Mouse (Mus musculus): ENCODE measurements at regions not wholly inside any gene's neighbourhood (a gene's known extent, or its start where the extent isn't known, plus 50 kb on each side); places are given as distances from the start of the nearest gene placed in this dataset.

DNA sequence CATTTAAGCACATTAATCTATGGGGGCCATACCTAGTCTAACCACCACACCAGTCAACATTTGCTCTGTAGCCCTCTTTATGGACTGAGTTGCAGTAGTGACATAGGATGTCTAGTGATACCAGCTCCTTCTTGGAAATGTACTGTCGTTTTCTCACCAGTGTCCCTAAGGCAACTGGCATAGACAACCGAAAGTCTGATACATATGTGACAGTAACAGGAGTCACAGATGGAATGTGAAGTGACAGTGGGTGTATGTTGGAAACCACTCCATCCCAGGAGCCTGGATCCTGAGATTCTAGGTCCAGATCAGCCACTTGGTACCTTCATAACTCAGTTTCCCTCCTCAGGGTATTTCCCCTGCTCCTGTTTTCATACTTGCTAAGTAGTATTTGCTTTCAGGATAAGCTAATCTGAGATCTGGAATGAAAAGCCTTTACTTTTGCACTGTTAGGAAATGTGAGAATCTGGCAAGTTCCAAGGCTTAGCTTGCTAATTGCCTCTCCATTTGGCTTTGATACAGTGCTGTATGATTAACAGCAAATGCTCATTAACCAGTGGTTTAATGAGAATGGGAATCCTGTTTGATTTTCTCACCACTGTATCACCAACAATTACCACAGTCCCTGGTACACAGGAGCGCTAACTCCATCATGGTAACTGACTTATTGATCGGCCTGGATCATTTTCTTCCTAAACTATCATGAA, 192.8 kb upstream of the Fggy start:
- H3K4me2 ChIP-seq = no peak overlapping the region
- no peaks in the 10 kb centered on the region for H3K4me1 ChIP-seq (replicated peaks)
- no peaks in the 10 kb centered on the region for H3K9me3 ChIP-seq
- H3K27me3 ChIP-seq = no peaks in the 10 kb centered on the region
- no peak for ATAC-seq (ENCODE audit: insufficient number of reproducible peaks, insufficient read depth, low FRiP score, low TSS enrichment, low read depth)
- 86% methylated on average over 4 of the region's 4 CpGs for WGBS
- H3K9ac ChIP-seq (replicated peaks) = no peak overlapping the region
- H3K4me3 ChIP-seq (replicated peaks) = no peak overlapping the region
- no peaks in the 10 kb centered on the region for H3K36me3 ChIP-seq
- H3K27ac ChIP-seq = no peak overlapping the region

DNA sequence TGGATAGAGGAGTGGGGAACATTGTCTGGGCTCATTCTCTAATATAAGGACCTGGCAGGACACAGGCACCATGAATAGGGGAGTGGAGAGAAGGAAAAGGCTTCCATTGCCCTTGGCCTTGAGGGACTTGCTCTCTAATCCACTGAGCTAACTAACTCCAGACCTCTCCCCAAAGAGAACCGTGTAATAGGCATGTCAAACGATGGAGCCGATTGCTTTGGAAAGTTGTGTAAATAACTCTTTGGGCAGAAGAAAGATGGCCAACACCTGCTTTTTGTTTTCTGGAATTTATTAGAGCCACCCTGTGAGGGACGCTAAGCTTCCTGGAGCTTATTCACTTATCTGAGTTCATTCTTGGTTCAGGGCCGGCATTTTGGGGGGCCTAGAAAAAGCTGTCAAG, 180.9 kb upstream of the Fggy start:
- ATAC-seq (ENCODE audit: insufficient number of reproducible peaks, insufficient read depth, low FRiP score, low TSS enrichment, low read depth) = no peak
- H3K4me1 ChIP-seq (replicated peaks) = peaks cover 19% of the 10 kb centered on the region
- no peaks in the 10 kb centered on the region for H3K36me3 ChIP-seq
- no peak overlapping the region for H3K9ac ChIP-seq (replicated peaks)
- H3K9me3 ChIP-seq = no peaks in the 10 kb centered on the region
- WGBS = 11% methylated on average over 5 of the region's 5 CpGs
- no peaks in the 10 kb centered on the region for H3K27me3 ChIP-seq
- no peak overlapping the region for H3K4me2 ChIP-seq
- H3K27ac ChIP-seq = no peak overlapping the region
- H3K4me3 ChIP-seq (replicated peaks) = no peak overlapping the region

DNA sequence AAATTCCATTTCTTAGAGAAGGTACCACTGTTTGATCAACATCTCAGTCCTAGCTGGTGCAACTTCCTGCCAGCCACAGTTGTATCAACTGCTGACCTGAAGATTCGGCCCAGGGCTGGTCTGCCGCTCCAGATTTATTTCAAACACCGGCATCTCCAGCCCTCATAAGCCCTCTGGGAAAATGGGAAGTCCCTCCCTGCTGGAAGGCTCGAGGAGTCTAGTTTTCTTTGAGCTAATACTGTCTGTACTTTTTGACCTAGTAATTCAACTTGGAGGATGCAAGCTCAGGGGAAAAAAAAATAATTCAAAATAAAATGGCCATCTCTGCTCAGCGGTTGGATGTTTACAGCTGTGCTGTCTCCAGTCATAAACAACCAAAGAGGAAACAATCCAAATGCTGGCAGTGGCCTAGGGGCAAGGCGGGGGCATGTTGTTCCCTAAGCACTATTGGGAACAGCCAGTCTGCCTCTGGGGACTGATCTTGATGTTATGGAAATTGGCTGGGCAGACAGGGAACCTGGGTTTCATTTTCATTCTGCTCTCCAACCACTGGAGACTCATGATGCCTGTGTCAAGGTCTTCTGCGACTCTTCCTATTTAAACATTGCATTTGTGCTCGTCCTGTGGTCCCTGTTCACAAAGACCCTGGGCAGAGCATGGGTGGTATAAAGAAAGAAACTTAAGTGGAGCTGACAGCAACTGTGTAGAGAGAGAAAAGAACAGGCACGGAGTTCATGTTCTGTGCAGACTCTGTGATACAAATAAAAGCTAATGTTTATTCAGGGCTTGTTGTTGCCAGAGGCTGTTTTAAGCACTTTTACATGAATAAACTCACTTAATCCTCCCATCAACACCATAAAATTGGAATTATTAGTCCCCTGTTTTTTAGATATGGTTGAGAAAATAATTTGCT, 179.8 kb upstream of the Fggy start:
- H3K4me2 ChIP-seq = no peak overlapping the region
- WGBS = 37% methylated on average over 9 of the region's 9 CpGs
- H3K36me3 ChIP-seq = no peaks in the 10 kb centered on the region
- no peak overlapping the region for H3K4me3 ChIP-seq (replicated peaks)
- H3K9me3 ChIP-seq = no peaks in the 10 kb centered on the region
- H3K4me1 ChIP-seq (replicated peaks) = peaks cover 19% of the 10 kb centered on the region
- no peaks in the 10 kb centered on the region for H3K27me3 ChIP-seq
- no peak for ATAC-seq (ENCODE audit: insufficient number of reproducible peaks, insufficient read depth, low FRiP score, low TSS enrichment, low read depth)
- H3K27ac ChIP-seq = peak overlapping the region; percentile 45; the same call in 1 of the 2 replicates
- no peak overlapping the region for H3K9ac ChIP-seq (replicated peaks)

DNA sequence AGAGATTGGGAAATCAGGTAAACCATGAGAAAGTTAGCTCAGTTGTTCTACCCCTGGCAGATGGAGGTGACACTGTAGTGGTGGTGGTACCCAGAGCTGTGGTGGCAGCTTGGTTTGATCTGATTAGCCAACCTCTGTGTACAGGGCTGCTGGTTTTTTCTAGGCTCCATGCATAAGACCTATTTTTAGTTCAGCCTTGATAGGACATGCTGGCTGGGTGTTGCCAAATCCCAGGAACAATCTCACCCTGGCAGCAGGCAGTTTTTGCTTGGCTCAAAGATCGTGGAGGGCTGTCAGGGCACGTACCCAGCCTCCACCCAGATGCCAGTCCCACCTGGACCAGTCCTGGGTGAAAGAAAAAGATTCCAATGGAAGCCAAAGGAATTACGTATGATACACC, 178.7 kb upstream of the Fggy start:
- Histone ChIP-seq H3K9ac (replicated peaks) (no peak overlapping the region), H3K27ac (no peak overlapping the region), H3K36me3 (no peaks in the 10 kb centered on the region), H3K9me3 (no peaks in the 10 kb centered on the region), H3K4me2 (no peak overlapping the region), H3K4me1 (replicated peaks) (peaks cover 19% of the 10 kb centered on the region), H3K27me3 (no peaks in the 10 kb centered on the region), H3K4me3 (replicated peaks) (no peak overlapping the region)
- ATAC-seq (ENCODE audit: insufficient number of reproducible peaks, insufficient read depth, low FRiP score, low TSS enrichment, low read depth) = no peak
- WGBS = 92% methylated on average over 3 of the region's 3 CpGs

DNA sequence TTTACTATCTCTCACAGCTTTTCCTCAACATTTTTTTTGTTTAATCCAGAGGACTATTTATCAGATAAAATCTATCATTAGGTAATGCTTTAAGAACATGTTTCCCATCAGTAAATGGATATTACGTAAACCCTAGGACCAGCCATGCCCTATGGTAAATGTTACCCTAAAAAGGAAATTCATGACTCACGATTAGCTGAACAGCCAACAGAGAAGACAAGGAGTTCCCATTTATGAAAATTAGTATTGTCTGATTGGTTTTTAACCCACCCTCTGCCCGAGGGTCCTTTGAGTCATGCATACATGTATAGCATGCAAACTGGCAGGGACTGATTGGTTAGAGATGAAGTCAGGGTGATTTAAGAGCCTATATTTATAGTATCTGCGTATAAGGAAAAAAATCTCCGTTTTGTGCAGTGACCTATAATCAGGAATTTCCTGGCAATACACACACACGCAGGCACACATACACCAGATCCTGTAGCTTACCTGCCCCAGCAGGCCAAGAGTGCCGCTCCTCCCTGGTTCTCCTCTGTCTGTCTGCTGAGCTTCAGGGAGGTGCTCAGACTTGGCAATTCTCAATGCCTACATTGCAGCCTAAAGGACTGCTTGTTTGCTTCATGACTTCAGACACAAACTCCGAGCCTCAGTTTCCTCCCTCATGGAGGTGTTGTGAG, 174.0 kb upstream of the Fggy start:
- WGBS = 81% methylated on average over 8 of the region's 8 CpGs
- H3K4me1 ChIP-seq (replicated peaks) = peaks cover 15% of the 10 kb centered on the region
- no peaks in the 10 kb centered on the region for H3K36me3 ChIP-seq
- no peak overlapping the region for H3K4me2 ChIP-seq
- no peaks in the 10 kb centered on the region for H3K9me3 ChIP-seq
- H3K27me3 ChIP-seq = no peaks in the 10 kb centered on the region
- no peak overlapping the region for H3K4me3 ChIP-seq (replicated peaks)
- H3K27ac ChIP-seq = no peak overlapping the region
- H3K9ac ChIP-seq (replicated peaks) = no peak overlapping the region
- ATAC-seq (ENCODE audit: insufficient number of reproducible peaks, insufficient read depth, low FRiP score, low TSS enrichment, low read depth) = no peak

DNA sequence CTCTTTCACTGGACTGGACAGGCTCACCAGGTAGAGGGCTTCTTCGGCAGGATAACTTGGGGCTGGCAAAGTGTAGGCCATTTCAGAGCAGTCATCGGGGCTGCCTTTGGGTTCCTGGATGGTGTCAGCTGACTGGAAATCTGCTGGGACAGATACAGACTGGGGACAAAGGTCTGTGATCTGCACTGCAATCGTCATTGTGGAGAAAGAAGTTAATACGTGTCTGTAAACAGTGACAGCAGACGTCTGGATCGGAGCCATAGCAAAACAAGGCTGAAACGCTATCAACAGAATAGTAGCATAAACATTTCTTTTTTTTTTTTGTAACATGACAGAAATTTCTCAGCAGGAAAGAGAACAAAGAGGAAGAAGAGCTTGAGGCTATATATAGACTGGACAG, 171.8 kb upstream of the Fggy start:
- Histone ChIP-seq H3K9me3 (no peaks in the 10 kb centered on the region), H3K27me3 (no peaks in the 10 kb centered on the region), H3K4me1 (replicated peaks) (peaks cover 23% of the 10 kb centered on the region), H3K27ac (no peak overlapping the region), H3K36me3 (no peaks in the 10 kb centered on the region), H3K4me2 (no peak overlapping the region), H3K4me3 (replicated peaks) (no peak overlapping the region), H3K9ac (replicated peaks) (no peak overlapping the region)
- ATAC-seq (ENCODE audit: insufficient number of reproducible peaks, insufficient read depth, low FRiP score, low TSS enrichment, low read depth) = 0 out of 2 replicates have a peak, but pooled peaks have one; percentile 15
- WGBS = 56% methylated on average over 7 of the region's 7 CpGs

DNA sequence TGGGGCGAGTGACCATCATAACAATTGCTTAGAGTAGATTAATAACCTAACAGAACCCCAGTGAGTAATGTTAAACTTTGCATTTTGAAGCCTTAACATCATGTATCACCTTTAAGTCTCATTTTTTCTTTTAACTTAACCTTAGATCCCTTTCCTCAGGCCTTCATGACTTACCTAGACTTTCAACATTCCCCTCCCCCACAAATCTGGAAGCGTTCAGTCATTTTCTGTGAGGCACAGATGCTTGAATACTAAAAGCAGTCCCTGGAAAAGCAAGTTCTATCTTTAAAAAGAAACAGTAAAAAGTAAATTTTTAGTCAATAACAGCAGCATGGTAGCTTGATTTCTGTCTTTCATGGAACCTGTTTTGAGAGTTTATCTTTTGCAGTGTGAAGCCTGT, 171.3 kb upstream of the Fggy start:
- Histone ChIP-seq H3K4me2 (no peak overlapping the region), H3K9ac (replicated peaks) (no peak overlapping the region), H3K4me1 (replicated peaks) (peaks cover 23% of the 10 kb centered on the region), H3K27ac (no peak overlapping the region), H3K36me3 (no peaks in the 10 kb centered on the region), H3K4me3 (replicated peaks) (no peak overlapping the region), H3K9me3 (no peaks in the 10 kb centered on the region), H3K27me3 (no peaks in the 10 kb centered on the region)
- no peak for ATAC-seq (ENCODE audit: insufficient number of reproducible peaks, insufficient read depth, low FRiP score, low TSS enrichment, low read depth)
- WGBS = 42% methylated on average over 2 of the region's 2 CpGs

DNA sequence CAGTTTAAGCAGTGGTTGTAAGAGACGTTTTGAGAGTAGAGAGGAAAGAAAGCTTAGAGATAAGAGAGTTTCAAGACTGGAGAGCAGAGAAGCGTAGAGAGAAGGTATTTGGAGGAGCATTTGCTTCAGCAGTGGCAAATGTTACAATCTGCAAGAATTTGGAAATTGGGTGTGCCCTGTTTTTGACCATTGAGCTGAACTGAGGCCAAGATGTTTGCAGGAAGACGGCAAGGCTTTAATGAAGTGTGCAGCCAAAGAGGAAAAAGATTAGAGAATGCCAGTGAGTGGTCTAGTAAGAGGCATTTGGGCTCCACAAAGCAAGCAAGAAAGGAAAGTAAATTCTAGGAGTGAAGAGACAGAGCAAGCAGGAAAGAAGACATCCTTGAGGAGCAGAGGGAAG, 168.8 kb upstream of the Fggy start:
- Histone ChIP-seq H3K36me3 (no peaks in the 10 kb centered on the region), H3K4me2 (no peak overlapping the region), H3K9me3 (no peaks in the 10 kb centered on the region), H3K27ac (no peak overlapping the region), H3K27me3 (no peaks in the 10 kb centered on the region), H3K9ac (replicated peaks) (no peak overlapping the region), H3K4me1 (replicated peaks) (peaks cover 23% of the 10 kb centered on the region), H3K4me3 (replicated peaks) (no peak overlapping the region)
- no peak for ATAC-seq (ENCODE audit: insufficient number of reproducible peaks, insufficient read depth, low FRiP score, low TSS enrichment, low read depth)
- 76% methylated on average over 3 of the region's 3 CpGs for WGBS

DNA sequence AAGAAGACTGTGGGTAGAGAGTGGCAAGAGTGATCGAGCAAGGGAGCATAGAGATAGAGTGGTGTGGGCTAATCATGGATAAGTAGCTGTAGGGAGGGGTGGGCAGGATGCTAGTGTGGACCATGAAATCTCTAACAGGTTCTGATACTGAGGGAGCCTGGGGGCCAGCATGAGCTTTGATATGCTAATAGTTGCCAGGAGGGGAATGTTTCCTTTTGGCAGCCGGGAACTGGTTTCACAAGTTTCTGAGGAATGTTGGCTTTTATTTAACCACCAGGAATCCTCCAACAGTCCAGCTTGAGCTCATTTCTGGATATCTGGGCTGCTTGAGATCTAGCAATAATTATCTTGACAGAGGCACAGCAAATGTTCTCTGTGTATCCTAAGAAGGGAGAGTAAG, 167.7 kb upstream of the Fggy start:
- no peaks in the 10 kb centered on the region for H3K36me3 ChIP-seq
- no peaks in the 10 kb centered on the region for H3K9me3 ChIP-seq
- peaks cover 23% of the 10 kb centered on the region for H3K4me1 ChIP-seq (replicated peaks)
- 38% methylated on average over 2 of the region's 2 CpGs for WGBS
- H3K4me3 ChIP-seq (replicated peaks) = no peak overlapping the region
- H3K27me3 ChIP-seq = no peaks in the 10 kb centered on the region
- no peak overlapping the region for H3K4me2 ChIP-seq
- H3K9ac ChIP-seq (replicated peaks) = no peak overlapping the region
- H3K27ac ChIP-seq = no peak overlapping the region
- peak; percentile 31; the same call in 1 of the 2 replicates for ATAC-seq (ENCODE audit: insufficient number of reproducible peaks, insufficient read depth, low FRiP score, low TSS enrichment, low read depth)

DNA sequence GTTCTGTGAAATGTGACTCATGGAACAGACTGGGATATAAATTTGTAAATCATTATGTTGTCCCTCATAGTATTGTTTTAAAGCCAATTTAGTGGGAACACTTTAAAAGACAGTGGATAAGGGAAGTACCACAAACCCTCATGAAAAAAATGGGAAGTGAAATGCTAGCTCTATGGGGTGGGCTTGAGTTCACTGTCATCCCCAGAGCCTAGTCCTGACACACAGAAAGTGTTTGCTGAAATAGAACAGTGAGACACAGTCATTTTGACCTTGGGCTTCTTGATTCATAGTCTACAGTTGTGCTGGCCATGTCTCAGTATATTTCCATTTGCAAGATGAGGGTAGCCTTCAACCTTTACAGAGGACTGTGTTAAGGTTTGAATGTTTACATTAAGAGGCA, 166.8 kb upstream of the Fggy start:
- Histone ChIP-seq H3K4me1 (replicated peaks) (peaks cover 18% of the 10 kb centered on the region), H3K36me3 (no peaks in the 10 kb centered on the region), H3K27ac (no peak overlapping the region), H3K4me3 (replicated peaks) (no peak overlapping the region), H3K9me3 (no peaks in the 10 kb centered on the region), H3K27me3 (no peaks in the 10 kb centered on the region), H3K9ac (replicated peaks) (no peak overlapping the region), H3K4me2 (no peak overlapping the region)
- ATAC-seq (ENCODE audit: insufficient number of reproducible peaks, insufficient read depth, low FRiP score, low TSS enrichment, low read depth) = no peak

DNA sequence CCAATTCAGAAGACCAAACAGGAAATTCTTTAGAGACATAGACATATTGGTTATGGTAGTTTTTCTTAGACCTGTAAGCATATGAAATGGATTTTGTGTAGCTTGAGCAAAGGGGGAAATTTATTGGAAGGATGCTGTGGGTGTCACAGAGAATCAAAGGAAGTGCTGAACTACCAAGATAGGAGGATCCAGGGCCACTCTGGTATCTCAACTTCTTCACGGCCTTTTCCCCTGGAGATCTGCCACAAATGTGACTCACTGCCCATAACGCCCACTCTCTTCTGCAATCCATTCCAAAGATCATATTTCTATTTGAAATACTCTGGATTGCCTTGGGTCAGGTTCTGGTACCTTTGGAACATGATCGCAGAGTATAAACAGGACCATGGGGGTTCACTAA, 161.6 kb upstream of the Fggy start:
- no peak overlapping the region for H3K4me2 ChIP-seq

More for the DNA sequence above, 161.6 kb upstream of the Fggy start:
- Histone ChIP-seq H3K9ac (replicated peaks) (no peak overlapping the region), H3K36me3 (no peaks in the 10 kb centered on the region), H3K4me3 (replicated peaks) (no peak overlapping the region), H3K9me3 (no peaks in the 10 kb centered on the region), H3K27me3 (no peaks in the 10 kb centered on the region), H3K4me1 (replicated peaks) (no peaks in the 10 kb centered on the region), H3K27ac (no peak overlapping the region)
- ATAC-seq (ENCODE audit: insufficient number of reproducible peaks, insufficient read depth, low FRiP score, low TSS enrichment, low read depth) = no peak
- 90% methylated on average over 3 of the region's 3 CpGs for WGBS

All from limb, embryonic 12.5 days (tissue).